Mouse (Mus musculus): ENCODE measurements at regions not wholly inside any gene's neighbourhood (a gene's known extent, or its start where the extent isn't known, plus 50 kb on each side); places are given as distances from the start of the nearest gene placed in this dataset.
A peak's percentile ranks its signal among the peaks of the same experiment; 100 is the strongest.

DNA sequence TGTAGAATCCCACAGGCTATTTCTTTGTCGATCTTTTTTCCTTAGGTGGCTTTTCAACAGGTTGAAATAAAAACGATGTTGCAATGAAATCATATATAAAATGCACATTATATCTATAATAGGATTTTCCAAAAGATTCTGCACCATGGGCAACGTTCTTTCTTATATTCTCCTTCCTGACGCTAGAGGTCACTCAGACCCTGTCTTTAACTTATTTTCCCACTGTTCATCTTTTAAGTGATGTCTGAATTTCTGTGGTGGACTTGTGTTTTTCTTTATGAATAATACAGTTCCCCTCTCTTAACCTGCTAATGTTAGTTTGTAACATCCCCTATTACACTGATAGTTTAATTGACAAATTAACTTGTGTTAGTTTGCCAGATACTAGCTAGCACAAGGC is 86.5 kb upstream of the Got2 start:
- DNase-seq: peak; percentile 13 to 59

GRCm38 (mm10) chr8:95974231-95974630 is 85.9 kb upstream of the Got2 start:
- no peak for DNase-seq

GRCm38 (mm10) chr8:95973571-95973970 is 85.2 kb upstream of the Got2 start:
- no peak for DNase-seq

DNA sequence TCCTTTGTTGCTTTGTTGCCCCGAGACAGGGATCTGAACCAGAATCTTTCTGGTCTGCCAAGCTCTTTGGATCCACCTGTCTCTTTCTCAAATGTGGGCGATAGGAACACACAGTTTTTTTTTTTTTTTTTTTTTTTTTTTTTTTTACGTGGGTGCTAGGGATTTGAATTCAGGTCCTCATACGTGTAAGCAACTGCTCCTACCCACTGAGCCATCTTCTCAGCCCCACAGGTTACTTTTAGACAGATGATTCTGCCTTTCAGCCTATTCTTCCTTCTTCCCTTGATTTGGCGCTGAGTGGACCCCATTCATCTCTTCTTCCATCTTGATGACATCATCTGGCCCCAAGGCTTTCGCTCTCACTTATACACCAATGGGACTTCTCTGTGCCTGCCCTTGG is 80.5 kb upstream of the Got2 start:
- DNase-seq: no peak

DNA sequence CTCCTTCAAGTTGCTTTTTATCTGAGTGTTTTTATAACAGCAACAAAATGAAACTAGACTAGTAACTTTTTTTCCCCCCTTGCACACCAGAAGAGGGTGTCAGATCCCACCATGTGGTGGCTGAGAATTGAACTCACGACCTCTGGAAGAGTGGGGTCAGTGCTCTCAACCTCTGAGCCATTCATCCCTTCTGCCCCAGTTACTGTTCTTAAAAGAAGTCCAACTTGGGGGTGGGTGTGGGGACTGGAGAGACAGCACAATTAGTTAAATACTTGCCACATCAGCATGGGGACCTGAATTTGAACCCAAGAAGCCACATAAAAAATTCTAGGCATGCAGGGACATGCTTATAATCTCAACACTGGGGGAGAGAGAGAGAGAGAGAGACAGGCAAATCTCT is 78.1 kb upstream of the Got2 start:
- DNase-seq: no peak

GRCm38 (mm10) chr8:95952257-95952656 is 63.9 kb upstream of the Got2 start:
- peak; percentile 10 to 15 for DNase-seq

GRCm38 (mm10) chr8:95951794-95952193 is 63.4 kb upstream of the Got2 start:
- peak; percentile 82 to 85 for DNase-seq

All from cerebellum, postnatal 14 days (tissue).